Mouse (Mus musculus): Measurements from ENCODE around the gene Olfr1199. TPM values are rescaled to one million over a fixed set of nuclear protein-coding genes. Genes with fewer than 3 reads are reported as not detected.

The Olfr1199 gene
- not detected for polyA plus RNA-seq (2017; shearing (Covaris generic))

DNA sequence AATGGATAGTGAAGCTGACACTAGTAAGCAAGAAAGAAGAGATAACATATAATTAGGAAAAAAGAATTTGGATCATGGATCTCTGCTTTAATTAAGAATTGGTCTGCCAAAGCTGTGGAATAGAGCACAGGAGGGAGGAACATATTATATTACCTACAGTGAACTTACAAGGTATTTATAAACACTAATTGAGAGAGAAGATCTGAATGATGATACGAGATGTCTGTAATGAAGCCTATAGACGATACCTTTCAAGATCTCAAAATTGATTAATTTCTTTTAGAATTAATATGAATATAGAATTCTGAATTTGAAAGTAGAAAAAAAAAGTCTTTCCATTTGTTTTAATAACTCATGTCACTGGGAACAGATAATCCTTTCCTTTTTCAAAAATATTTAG is at the start of gene Olfr1199:
Gene Olfr1199, minus strand, starts transcription at position 101 of the 400 bp plus-strand sequence.

DNA sequence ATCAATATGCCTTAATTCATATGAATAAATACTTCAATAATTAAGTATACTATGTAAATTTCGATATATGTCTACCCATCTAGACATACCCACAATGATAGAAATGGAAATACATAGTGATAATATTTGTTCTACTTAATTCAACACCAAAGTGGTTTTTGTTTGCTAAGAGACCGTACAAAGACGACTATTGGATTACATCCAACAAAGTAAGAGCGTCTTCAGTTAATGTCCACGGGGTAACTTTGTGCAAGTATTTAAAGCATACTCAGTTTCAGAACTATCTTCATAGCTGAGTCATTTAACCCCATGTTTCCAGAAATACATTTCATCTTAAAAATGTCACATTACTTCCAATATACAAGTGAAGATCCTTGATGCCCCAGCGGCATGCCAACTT is 32.5 kb upstream of the Olfr1199 start, which contains the start of gene Olfr1201:
Gene Olfr1201, plus strand, starts transcription at position 301 of the 400 bp plus-strand sequence.

DNA sequence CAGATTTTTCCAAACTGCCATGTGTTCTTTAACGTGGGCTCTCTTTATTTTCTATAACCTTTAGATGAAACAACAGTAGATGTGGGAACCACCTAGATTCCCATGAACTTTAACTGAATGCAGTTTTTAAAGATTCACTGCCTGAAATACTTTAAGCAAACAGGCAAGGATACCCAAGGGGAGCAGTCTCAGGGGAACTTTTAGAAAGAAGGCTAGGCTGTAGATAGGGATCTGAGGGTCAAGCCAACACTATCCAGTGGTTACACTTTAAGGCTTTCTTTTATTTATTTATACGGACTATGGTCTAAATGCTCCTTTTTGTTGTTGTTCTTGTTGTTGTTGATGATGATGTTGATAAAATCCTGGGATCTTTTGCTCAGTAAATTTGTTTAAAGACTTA is 10.1 kb upstream of the Olfr1199 start, which contains the start of gene Olfr1200:
Gene Olfr1200, minus strand, starts transcription at position 101 of the 400 bp plus-strand sequence.

DNA sequence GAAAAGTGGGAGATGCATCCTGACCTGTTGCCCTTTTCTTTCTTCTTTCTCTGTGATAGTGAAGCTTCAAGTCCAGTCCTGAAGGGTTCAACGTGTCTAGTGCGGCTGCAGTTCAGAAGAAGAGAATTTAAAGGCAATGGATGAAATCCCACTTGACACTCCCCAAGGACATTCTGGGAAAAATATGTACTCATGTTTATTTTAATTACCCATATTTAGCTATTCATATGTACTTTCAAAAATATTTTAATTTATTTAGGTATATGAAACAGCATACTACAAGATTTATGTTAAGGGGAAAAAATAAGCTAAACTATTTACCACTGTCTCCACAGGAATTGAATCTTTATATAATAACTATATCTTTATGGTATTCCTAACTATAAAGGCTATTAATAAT is 9.0 kb downstream of the Olfr1199 start, which contains the start of gene Olfr1198:
Gene Olfr1198, minus strand, starts transcription at position 101 of the 400 bp plus-strand sequence.

DNA sequence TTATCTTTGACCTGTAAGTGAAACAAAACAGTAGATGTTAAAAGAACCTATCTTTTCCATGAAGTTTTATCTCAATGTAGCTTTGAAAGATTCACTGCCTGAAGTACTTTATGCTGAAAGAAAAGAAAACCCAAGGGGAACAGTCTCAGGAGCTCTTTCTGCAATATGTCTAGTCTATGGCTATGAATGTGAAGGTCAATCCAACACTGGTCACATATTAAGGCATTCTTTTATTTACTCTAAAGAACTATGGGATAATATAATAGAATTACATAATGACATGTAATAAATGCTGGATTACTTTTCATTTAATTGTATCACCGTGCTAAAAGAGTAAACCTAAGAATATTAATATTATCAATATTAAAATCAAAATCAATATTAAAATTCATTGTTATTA is 28.0 kb downstream of the Olfr1199 start, which contains the start of gene Olfr1197:
Gene Olfr1197, minus strand, starts transcription at position 101 of the 400 bp plus-strand sequence.

DNA sequence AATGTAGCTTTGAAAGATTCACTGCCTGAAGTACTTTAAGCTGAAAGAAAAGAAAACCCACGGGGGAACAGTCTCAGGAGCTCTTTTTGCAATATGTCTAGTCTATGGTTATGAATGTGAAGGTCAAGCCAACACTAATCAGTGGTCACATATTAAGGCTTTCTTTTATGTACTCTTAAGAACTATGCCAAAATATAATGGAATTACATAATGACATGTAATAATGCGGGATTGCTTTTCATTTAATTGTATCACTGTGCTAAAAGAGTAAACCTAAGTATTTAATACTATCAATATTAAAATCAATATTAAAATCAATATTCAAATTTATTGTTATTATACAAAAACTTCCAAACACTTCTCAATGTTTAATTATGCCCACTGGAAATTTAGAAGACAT is 55.8 kb downstream of the Olfr1199 start, which contains the start of gene Olfr1196:
Gene Olfr1196, minus strand, starts transcription at position 101 of the 400 bp plus-strand sequence.

Other genes with a start within 250 kb of the Olfr1199 start
- gene Olfr1186, start 241.9 kb downstream of the Olfr1199 start, polyA plus RNA-seq (2017; shearing (Covaris generic)): not detected
- gene Olfr1188, start 203.5 kb downstream of the Olfr1199 start, polyA plus RNA-seq (2017; shearing (Covaris generic)): not detected
- not detected for gene Olfr1189, start 174.0 kb downstream of the Olfr1199 start, polyA plus RNA-seq (2017; shearing (Covaris generic))
- gene Olfr1191-ps1, start 119.9 kb downstream of the Olfr1199 start, polyA plus RNA-seq (2017; shearing (Covaris generic)): not detected
- not detected for gene Olfr1192-ps1, start 112.0 kb downstream of the Olfr1199 start, polyA plus RNA-seq (2017; shearing (Covaris generic))
- gene Olfr1193, start 84.8 kb downstream of the Olfr1199 start, polyA plus RNA-seq (2017; shearing (Covaris generic)): not detected
- gene Olfr1195, start 71.3 kb downstream of the Olfr1199 start, polyA plus RNA-seq (2017; shearing (Covaris generic)): 0.11 TPM
- gene Olfr1196, start 55.9 kb downstream of the Olfr1199 start, polyA plus RNA-seq (2017; shearing (Covaris generic)): not detected
- not detected for gene Olfr1197, start 28.1 kb downstream of the Olfr1199 start, polyA plus RNA-seq (2017; shearing (Covaris generic))
- gene Olfr1198, start 9.1 kb downstream of the Olfr1199 start, polyA plus RNA-seq (2017; shearing (Covaris generic)): not detected
- not detected for gene Olfr1200, start 10.0 kb upstream of the Olfr1199 start, polyA plus RNA-seq (2017; shearing (Covaris generic))
- not detected for gene Olfr1201, start 32.6 kb upstream of the Olfr1199 start, polyA plus RNA-seq (2017; shearing (Covaris generic))
- not detected for gene Olfr1202, start 54.0 kb upstream of the Olfr1199 start, polyA plus RNA-seq (2017; shearing (Covaris generic))
- not detected for gene Olfr1205, start 69.3 kb upstream of the Olfr1199 start, polyA plus RNA-seq (2017; shearing (Covaris generic))
- not detected for gene Olfr1204, start 88.8 kb upstream of the Olfr1199 start, polyA plus RNA-seq (2017; shearing (Covaris generic))
- gene Olfr1206, start 102.8 kb upstream of the Olfr1199 start, polyA plus RNA-seq (2017; shearing (Covaris generic)): not detected
- not detected for gene Olfr1208, start 141.8 kb upstream of the Olfr1199 start, polyA plus RNA-seq (2017; shearing (Covaris generic))
- gene Olfr1209, start 154.7 kb upstream of the Olfr1199 start, polyA plus RNA-seq (2017; shearing (Covaris generic)): not detected
- gene Olfr1211, start 177.6 kb upstream of the Olfr1199 start, polyA plus RNA-seq (2017; shearing (Covaris generic)): not detected
- not detected for gene Olfr1212, start 193.5 kb upstream of the Olfr1199 start, polyA plus RNA-seq (2017; shearing (Covaris generic))
- not detected for gene Gm13762, start 219.8 kb upstream of the Olfr1199 start, polyA plus RNA-seq (2017; shearing (Covaris generic))
- gene Olfr1214, start 232.2 kb upstream of the Olfr1199 start, polyA plus RNA-seq (2017; shearing (Covaris generic)): not detected
- not detected for gene Olfr1215, start 246.5 kb upstream of the Olfr1199 start, polyA plus RNA-seq (2017; shearing (Covaris generic))